Mouse (Mus musculus) small intestine, adult 2 months (tissue): ENCODE measurements around the gene Rab6b.

ENCODE experiments used
- CTCF ChIP-seq: fragments of 200-500 bp; IDR thresholded peaks from 2 replicates; pipeline ENCODE4 v1.5.1; 2012; ENCODE audit warnings: low read depth, mild to moderate bottlenecking, control low read depth, inconsistent platforms, low read length, moderate library complexity, mixed read lengths; ENCODE audit not compliant: insufficient replicate concordance, insufficient read length; ENCODE audit errors: extremely low read depth
- POLR2A ChIP-seq: fragments of 200-500 bp; IDR thresholded peaks from 2 replicates; pipeline ENCODE4 v1.6.1; 2012; ENCODE audit warnings: low read depth, mild to moderate bottlenecking, control low read depth, inconsistent platforms, low read length, moderate library complexity

GRCm38 (mm10) chr9:103121546-103121945, 10.0 kb downstream of the Rab6b start:
- no peak for TF ChIP-seq POLR2A
- TF ChIP-seq CTCF, result no peak
